8 mouse cellular contexts compared by ENCODE assay signal in the genomic region with DNA sequence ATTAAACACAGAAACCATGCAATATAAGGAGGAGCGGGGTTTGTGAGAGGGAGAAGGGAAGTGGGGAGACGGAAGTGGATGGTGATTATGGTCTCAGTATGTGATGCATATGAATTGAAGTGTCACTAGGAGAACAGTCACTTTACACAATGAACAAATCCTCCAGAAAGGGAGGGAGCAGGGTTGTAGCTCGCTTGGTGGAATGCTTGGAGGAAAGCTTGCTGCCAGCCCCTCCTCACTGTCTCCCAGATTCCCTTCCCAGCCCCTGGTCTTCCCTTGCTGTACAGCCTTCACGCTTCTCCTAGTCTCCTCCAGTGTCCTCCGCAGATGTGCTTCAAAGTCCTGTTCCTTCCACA. TPM values are rescaled to one million over a fixed set of nuclear protein-coding genes. Genes with fewer than 3 reads are reported as not detected.
DNase-seq lines count a peak whose midpoint lies in the region; ATAC-seq and TF ChIP-seq lines count a peak whose summit lies in the region.

No protein-coding gene starts in this region.

- H3K4me2 ChIP-seq in hindbrain, embryonic 13.5 days: peak overlapping the region; percentile 49
- peak overlapping the region; percentile 37 for H3K4me2 ChIP-seq in midbrain, embryonic 11.5 days

- peak; percentile 24; the same call in 1 of the 2 replicates for ATAC-seq in hindbrain, embryonic 13.5 days (ENCODE audit: low FRiP score)
- no peak for ATAC-seq in midbrain, embryonic 11.5 days (ENCODE audit: low FRiP score)

- no peak overlapping the region for H3K9ac ChIP-seq in heart, adult 2 months (ENCODE audit: low read depth, low read length)
- H3K9ac ChIP-seq in hindbrain, embryonic 13.5 days: peak overlapping the region; percentile 49; the same call in 1 of the 2 replicates
- peak overlapping the region; percentile 30 for H3K9ac ChIP-seq in midbrain, embryonic 11.5 days (ENCODE audit: low read length)

- TF ChIP-seq EP300 in heart, adult 2 months (IDR thresholded peaks at IDR 0.05; ENCODE audit: insufficient read depth, low read depth, low read length): no peak

- no peak for TF ChIP-seq POLR2A in heart, adult 2 months (IDR thresholded peaks at IDR 0.05; ENCODE audit: insufficient read depth, low read depth, low read length)
- TF ChIP-seq POLR2A in bone marrow, adult 2 months (IDR thresholded peaks at IDR 0.05; ENCODE audit: borderline replicate concordance, control insufficient read depth, low read depth, low read length): no peak

- H3K79me2 ChIP-seq in heart, adult 2 months (replicated peaks; ENCODE audit: control insufficient read depth, insufficient read depth, low read length): no peaks in the 10 kb centered on the region

- no peak for DNase-seq in heart, adult 2 months
- no peak for DNase-seq in heart, postnatal 14 days
- no peak for DNase-seq in midbrain, embryonic 11.5 days (ENCODE audit: low spot score, missing footprints)
- no peak for DNase-seq in adipocyte (ENCODE audit: low spot score)
- DNase-seq in adrenal gland, postnatal 4 days (ENCODE audit: low spot score in 2 of 2): no peak
- no peak for DNase-seq in cerebellum, adult 9-10 months

- intact Hi-C loops in heart, adult 2 months (cut with DNase I): no loop called here
- intact Hi-C loops in heart, postnatal 14 days (cut with DNase I): no loop called here

- no peaks in the 10 kb centered on the region for H3K36me3 ChIP-seq in heart, adult 2 months (ENCODE audit: control insufficient read depth, insufficient read depth, low read length)
- no peaks in the 10 kb centered on the region for H3K36me3 ChIP-seq in hindbrain, embryonic 13.5 days
- no peaks in the 10 kb centered on the region for H3K36me3 ChIP-seq in midbrain, embryonic 11.5 days (ENCODE audit: control insufficient read depth, insufficient read depth, low read length)

- no peak for TF ChIP-seq CTCF in heart, adult 2 months (IDR thresholded peaks at IDR 0.05)
- TF ChIP-seq CTCF in bone marrow, adult 2 months (IDR thresholded peaks at IDR 0.05; ENCODE audit: control insufficient read depth, insufficient read depth, low read length): no peak

- no peak overlapping the region for H3K27ac ChIP-seq in heart, adult 2 months
- H3K27ac ChIP-seq in bone marrow, adult 2 months (ENCODE audit: control insufficient read depth, insufficient read depth, low read depth, low read length, poor library complexity): no peak overlapping the region
- no peak overlapping the region for H3K27ac ChIP-seq in hindbrain, embryonic 13.5 days
- no peak overlapping the region for H3K27ac ChIP-seq in midbrain, embryonic 11.5 days (ENCODE audit: low read depth, low read length)

- H3K27me3 ChIP-seq in heart, adult 2 months (ENCODE audit: control insufficient read depth, insufficient read depth, low read length): no peaks in the 10 kb centered on the region
- 0 out of 2 replicates have a peak, but pooled peaks cover 4% of the 10 kb centered on the region for H3K27me3 ChIP-seq in hindbrain, embryonic 13.5 days
- H3K27me3 ChIP-seq in midbrain, embryonic 11.5 days (ENCODE audit: control insufficient read depth, insufficient read depth, low read length): no peaks in the 10 kb centered on the region

- WGBS in heart, adult 2 months: 27% methylated on average over 5 of the region's 5 CpGs
- 32% methylated on average over 5 of the region's 5 CpGs for WGBS in bone marrow, adult 2 months
- WGBS in hindbrain, embryonic 13.5 days: 36% methylated on average over 5 of the region's 5 CpGs
- WGBS in midbrain, embryonic 11.5 days: 40% methylated on average over 5 of the region's 5 CpGs

- H3K4me3 ChIP-seq in heart, adult 2 months: 0 out of 2 replicates have a peak overlapping the region, but pooled peaks have one; percentile 14
- H3K4me3 ChIP-seq in bone marrow, adult 2 months (replicated peaks; ENCODE audit: control insufficient read depth, low read depth, low read length): peak overlapping the region; percentile 65
- peak overlapping the region; percentile 24 for H3K4me3 ChIP-seq in hindbrain, embryonic 13.5 days
- 0 out of 2 replicates have a peak overlapping the region, but pooled peaks have one; percentile 9 for H3K4me3 ChIP-seq in midbrain, embryonic 11.5 days (ENCODE audit: low read depth, low read length)

- no peaks in the 10 kb centered on the region for H3K4me1 ChIP-seq in heart, adult 2 months (ENCODE audit: control insufficient read depth, insufficient read depth, low read length)
- H3K4me1 ChIP-seq in bone marrow, adult 2 months (ENCODE audit: control insufficient read depth, insufficient read depth, low read length): no peaks in the 10 kb centered on the region; the same call in 1 of the 2 replicates
- peaks cover 12% of the 10 kb centered on the region for H3K4me1 ChIP-seq in hindbrain, embryonic 13.5 days (replicated peaks)
- H3K4me1 ChIP-seq in midbrain, embryonic 11.5 days (ENCODE audit: control insufficient read depth, insufficient read depth, low read length): no peaks in the 10 kb centered on the region

- H3K9me3 ChIP-seq in hindbrain, embryonic 13.5 days: no peaks in the 10 kb centered on the region
- no peaks in the 10 kb centered on the region for H3K9me3 ChIP-seq in midbrain, embryonic 11.5 days (ENCODE audit: control insufficient read depth, low read length)

RNA-seq across cellular contexts. Expression of a gene that starts 22.9 kb away (rescaled TPM):
- 1 to 10 TPM; 2.1 to 2.7 TPM for total RNA-seq in heart, adult 2 months (2021)
- polyA plus RNA-seq in heart, adult 2 months (2012; rRNA removed): 0.98 and 1.6 TPM in 2 replicates
- 1 to 10 TPM; 1.2 to 1.5 TPM for total RNA-seq in heart, postnatal 14 days (2021)
- polyA plus RNA-seq in bone marrow, adult 2 months (2011; ENCODE audit: insufficient read depth, insufficient read length, low replicate concordance, missing spikeins): 0.27 TPM in 1 of 2 replicates, not detected in the other
- polyA plus RNA-seq in hindbrain, embryonic 13.5 days (2015; fragmentation: Nextera tagmentation; extraction: Ambion mirVana): 1.3 and 1.4 TPM in 2 replicates
- polyA plus RNA-seq in midbrain, embryonic 11.5 days (2014; fragmentation: Nextera tagmentation; extraction: Ambion mirVana): 0.23 and 0.47 TPM in 2 replicates
- total RNA-seq in adrenal gland, postnatal 4 days (2021): 10 to 100 TPM in 1 of 2 experiments, 1 to 10 TPM in 1; 2.9 to 13.4 TPM

RNA-seq across cellular contexts. Expression of a gene that starts 28.4 kb away (rescaled TPM):
- 10 to 100 TPM; 26.7 to 28.7 TPM for total RNA-seq in heart, adult 2 months (2021)
- 9.6 and 16.2 TPM in 2 replicates for polyA plus RNA-seq in heart, adult 2 months (2012; rRNA removed)
- total RNA-seq in heart, postnatal 14 days (2021): 10 to 100 TPM; 18.2 to 20.5 TPM
- polyA plus RNA-seq in bone marrow, adult 2 months (2011; ENCODE audit: insufficient read depth, insufficient read length, low replicate concordance, missing spikeins): 0.23 and 1.3 TPM in 2 replicates
- polyA plus RNA-seq in hindbrain, embryonic 13.5 days (2015; fragmentation: Nextera tagmentation; extraction: Ambion mirVana): 8.7 and 9.8 TPM in 2 replicates
- 8.6 and 9.1 TPM in 2 replicates for polyA plus RNA-seq in midbrain, embryonic 11.5 days (2014; fragmentation: Nextera tagmentation; extraction: Ambion mirVana)
- 10 to 100 TPM; 20.3 to 22.0 TPM for total RNA-seq in adrenal gland, postnatal 4 days (2021)

RNA-seq across cellular contexts. Expression of a gene that starts 54.4 kb away (rescaled TPM):
- 10 to 100 TPM; 46.8 to 49.3 TPM for total RNA-seq in heart, adult 2 months (2021)
- 24.1 and 57.1 TPM in 2 replicates for polyA plus RNA-seq in heart, adult 2 months (2012; rRNA removed)
- total RNA-seq in heart, postnatal 14 days (2021): 10 to 100 TPM; 42.3 to 51.0 TPM
- polyA plus RNA-seq in bone marrow, adult 2 months (2011; ENCODE audit: insufficient read depth, insufficient read length, low replicate concordance, missing spikeins): 4.9 and 23.9 TPM in 2 replicates
- polyA plus RNA-seq in hindbrain, embryonic 13.5 days (2015; fragmentation: Nextera tagmentation; extraction: Ambion mirVana): 18.1 and 19.8 TPM in 2 replicates
- polyA plus RNA-seq in midbrain, embryonic 11.5 days (2014; fragmentation: Nextera tagmentation; extraction: Ambion mirVana): 24.3 and 31.9 TPM in 2 replicates
- total RNA-seq in adrenal gland, postnatal 4 days (2021): 10 to 100 TPM; 57.5 to 74.4 TPM

Comparison
In these comparisons a context has a peak if more than half of its experiments do, and no peak if none do; other contexts are left out.
1. H3K4me3 ChIP-seq: peak in every context shown above with its lines; median percentile 65 in bone marrow, adult 2 months; 24 in hindbrain, embryonic 13.5 days; 14 in heart, adult 2 months; 9 in midbrain, embryonic 11.5 days.